Mouse (Mus musculus): ENCODE results near the gene Clint1. TPM values are rescaled to one million over a fixed set of nuclear protein-coding genes. Genes with fewer than 3 reads are reported as not detected.

Clint1 gene
- total RNA-seq, 2 experiments from 2014 or later = 52.0 to 53.0 TPM

DNA sequence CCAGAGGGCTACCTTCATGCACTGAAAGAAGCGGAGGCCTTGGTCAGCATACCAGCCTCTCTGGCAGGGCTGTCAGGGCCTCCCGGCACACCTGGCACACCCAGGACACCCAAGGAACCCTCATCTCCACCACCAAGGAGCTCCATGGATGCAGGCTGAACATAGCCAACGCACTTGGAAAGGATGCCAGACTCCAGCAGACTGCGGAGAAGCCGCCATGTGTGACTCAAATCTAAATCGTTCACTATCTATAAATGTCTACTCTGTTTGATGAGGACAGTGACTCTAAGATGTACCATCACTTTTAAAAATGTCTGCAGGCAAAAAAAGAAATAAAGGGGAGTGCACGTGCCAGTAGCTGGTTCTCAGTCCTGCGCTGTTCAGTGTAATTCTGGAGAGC lies 85.6 kb downstream of the Clint1 start:
- DNase-seq = no peak

DNA sequence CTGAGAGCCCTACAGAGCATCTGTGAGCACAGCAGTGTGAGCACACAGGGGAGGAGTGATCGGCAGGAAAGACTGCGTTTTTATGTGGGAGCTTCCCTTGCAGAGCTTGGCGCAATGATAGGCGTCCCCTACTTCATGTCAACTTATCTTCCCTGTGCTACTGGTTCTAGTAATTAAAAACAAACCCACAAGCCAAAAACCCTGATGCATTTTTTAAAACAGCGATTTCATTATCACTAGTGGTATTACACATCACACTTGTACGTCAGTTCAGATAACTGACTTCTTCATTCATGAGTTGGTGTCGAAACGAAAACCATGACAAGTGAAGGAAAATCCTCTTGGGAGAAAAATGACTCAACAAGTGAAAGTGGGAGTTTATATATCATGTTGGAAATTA lies 87.1 kb downstream of the Clint1 start:
- no peak for DNase-seq

DNA sequence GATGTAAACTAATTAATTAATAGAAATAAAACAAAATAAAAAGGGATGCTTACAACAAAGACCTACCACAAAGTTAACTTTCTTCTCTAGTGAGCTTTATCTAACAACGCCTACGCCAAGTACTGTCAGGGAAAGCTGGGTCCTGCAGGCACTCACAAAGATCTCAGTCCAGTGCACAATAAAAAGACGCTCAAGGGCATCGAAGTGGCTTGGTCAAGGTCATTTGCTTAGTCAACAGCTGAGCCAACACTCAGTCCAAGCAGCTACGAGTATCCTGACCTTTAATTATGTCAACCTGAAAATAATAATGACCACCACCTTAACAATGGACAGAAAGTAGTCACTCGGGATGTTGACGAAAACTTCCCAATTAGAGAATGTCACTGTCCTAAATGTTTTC lies 90.4 kb downstream of the Clint1 start:
- no peak for DNase-seq

GRCm38 (mm10) chr11:45943108-45943705 lies 91.4 kb downstream of the Clint1 start:
- DNase-seq = no peak

DNA sequence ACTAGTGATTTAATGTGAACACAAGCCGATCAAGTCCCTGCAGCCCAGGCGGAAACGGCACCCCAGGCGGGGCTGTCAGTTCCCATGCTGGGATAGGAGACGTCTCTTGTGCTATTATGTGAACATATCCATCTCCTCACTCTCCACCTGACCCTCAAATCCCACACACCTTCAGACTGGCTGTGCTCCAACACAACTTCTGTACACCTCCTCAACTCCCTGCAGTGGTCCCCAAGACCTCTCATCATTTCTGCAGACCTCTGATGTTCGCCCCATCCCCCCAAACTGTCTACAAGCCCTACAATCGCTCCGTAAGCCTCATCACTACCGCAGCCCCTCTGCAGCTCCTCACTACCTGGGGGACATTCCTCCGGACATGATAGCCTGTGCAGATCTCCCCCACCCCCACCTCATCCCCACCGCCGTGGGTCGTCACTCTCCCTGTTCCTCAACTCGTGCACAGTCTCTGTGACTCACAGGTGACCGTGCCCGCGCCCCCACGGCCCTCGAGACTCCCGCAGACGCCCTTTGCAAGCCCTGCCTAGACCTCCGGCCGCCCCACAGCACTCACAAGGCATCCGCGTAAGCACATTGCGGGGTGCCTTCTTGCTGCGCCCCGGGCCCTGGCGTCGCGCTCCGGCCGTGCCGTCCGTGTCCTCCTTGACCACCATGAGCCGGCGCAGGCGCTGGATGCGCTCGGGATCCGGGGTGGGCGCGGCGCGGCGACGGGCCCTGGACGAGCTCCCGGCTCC lies 92.2 kb downstream of the Clint1 start:
- DNase-seq = peak; percentile 20

DNA sequence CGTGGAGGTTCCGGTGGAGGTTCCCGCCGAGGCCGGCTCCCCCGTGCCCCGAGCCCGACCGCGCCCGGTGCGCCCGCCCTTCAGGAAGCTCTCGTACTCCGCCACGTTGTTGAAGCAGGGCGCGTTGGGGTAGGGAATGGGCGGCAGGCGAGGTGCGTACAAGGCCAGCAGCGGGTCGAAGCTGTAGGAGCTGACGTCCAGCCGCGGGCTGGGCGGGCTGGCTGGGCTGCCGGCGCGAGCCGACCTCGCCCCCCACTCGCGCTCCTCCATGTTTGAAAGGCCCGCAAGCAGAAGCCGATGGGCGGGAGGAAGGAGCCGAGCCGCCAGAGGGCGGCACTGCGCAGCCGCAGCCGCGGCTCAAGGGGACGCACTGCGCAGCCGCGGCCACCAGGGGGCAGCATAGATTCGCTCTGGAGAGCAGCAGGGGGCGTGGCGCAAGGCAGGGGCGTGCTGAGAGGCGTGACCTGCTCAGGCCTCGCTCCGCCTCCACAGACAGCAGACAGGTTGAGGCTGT lies 92.8 kb downstream of the Clint1 start, which contains the start of gene Lsm11:
Gene Lsm11, minus strand, starts transcription at position 293 of the 514 bp plus-strand sequence.
- peak; percentile 99 for DNase-seq

- no peak for DNase-seq
These were observed 94.9 kb downstream of the Clint1 start for GRCm38 (mm10) chr11:45946796-45947195.

GRCm38 (mm10) chr11:45947491-45947890 lies 95.6 kb downstream of the Clint1 start:
- DNase-seq = no peak

DNA sequence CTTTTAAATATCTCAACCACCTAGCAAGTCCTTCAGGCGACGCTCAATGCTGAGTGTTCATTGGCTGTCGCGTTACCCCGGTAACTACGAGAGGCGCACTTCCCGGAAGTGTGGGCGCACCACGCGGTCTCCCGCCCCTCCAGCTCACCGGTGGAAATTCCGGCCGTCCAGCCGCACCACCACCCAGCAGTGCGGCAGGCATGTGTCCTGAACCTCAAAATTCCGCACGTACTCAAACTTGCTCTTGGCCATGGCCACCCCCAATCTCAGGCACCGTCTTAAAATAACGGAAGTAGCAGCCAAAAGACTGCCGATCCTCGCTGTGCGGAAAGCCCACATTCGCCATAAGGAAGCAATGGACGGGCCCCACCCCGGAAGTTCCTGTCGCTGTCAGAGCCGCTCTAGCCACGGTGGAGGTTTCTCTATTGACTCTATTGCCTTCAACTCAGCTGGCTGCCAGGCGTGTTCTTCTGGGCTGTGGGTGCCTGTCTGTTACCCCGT lies 103.3 kb downstream of the Clint1 start, which contains the start of gene Thg1l:
Gene Thg1l, minus strand, starts transcription at position 368 of the 501 bp plus-strand sequence.
- DNase-seq = peak; percentile 90

- DNase-seq = peak; percentile 53
These were observed 107.7 kb downstream of the Clint1 start for GRCm38 (mm10) chr11:45959598-45959997.

GRCm38 (mm10) chr11:45960003-45960402 lies 108.2 kb downstream of the Clint1 start:
- no peak for DNase-seq

Small RNAs within 50 kb of the gene (microRNA-seq; reads per million reads assigned to microRNA genes)
- gene Gm22751 = 0 reads per million in 2 experiments

Other genes with a start within 250 kb of the Clint1 start
- gene Lsm11, start 92.9 kb downstream of the Clint1 start, total RNA-seq (2021) = 10 to 100 TPM in 1 of 2 experiments, 1 to 10 TPM in 1; 9.4 to 10.6 TPM
- gene Thg1l, start 103.4 kb downstream of the Clint1 start, total RNA-seq (2021) = 1 to 10 TPM; 9.0 to 10.0 TPM
- gene Sox30, start 128.3 kb downstream of the Clint1 start, total RNA-seq (2021) = under 1 TPM; 0.27 to 0.55 TPM
- gene Gm12166, start 200.3 kb downstream of the Clint1 start, total RNA-seq (2021) = 1 to 10 TPM; 2.7 to 4.0 TPM
- 100 to 1,000 TPM; 161 to 163 TPM for gene Adam19, start 203.9 kb downstream of the Clint1 start, total RNA-seq (2021)

All from heart, postnatal 4 days (tissue).